Mouse (Mus musculus): ENCODE data around the gene Aldob. TPM values are rescaled to one million over a fixed set of nuclear protein-coding genes. Genes with fewer than 3 reads are reported as not detected.

Gene Aldob
- polyA plus RNA-seq (2014; fragmentation: Illumina TruSeq; extraction: RNeasy Lipid Tissue Mini Kit (QIAGEN cat#74804); ENCODE audit: insufficient read depth, low read depth, low replicate concordance), result not detected

GRCm38 (mm10) chr4:49549383-49549782, at the start of gene Aldob:
Gene Aldob (minus strand): TSS chr4:49549546.

GRCm38 (mm10) chr4:49597183-49598100, 48.1 kb upstream of the Aldob start, which contains the start of gene Tmem246:
Gene Tmem246 (minus strand): TSS chr4:49597876.

GRCm38 (mm10) chr4:49520572-49521340, 28.6 kb downstream of the Aldob start, which contains the start of the genes Mrpl50 and Zfp189:
Gene Mrpl50 (minus strand): TSS chr4:49521093.
Gene Zfp189 (plus strand): TSS chr4:49521176.

GRCm38 (mm10) chr4:49506386-49506785, 43.0 kb downstream of the Aldob start, which contains the start of gene Baat:
Gene Baat (minus strand): TSS chr4:49506557.

Other genes with a start within 250 kb of the Aldob start
- not detected for gene Acnat2, start 141.4 kb downstream of the Aldob start, polyA plus RNA-seq (2014; fragmentation: Illumina TruSeq; extraction: RNeasy Lipid Tissue Mini Kit (QIAGEN cat#74804); ENCODE audit: insufficient read depth, low read depth, low replicate concordance)
- 0.48 TPM for gene Acnat1, start 75.6 kb downstream of the Aldob start, polyA plus RNA-seq (2014; fragmentation: Illumina TruSeq; extraction: RNeasy Lipid Tissue Mini Kit (QIAGEN cat#74804); ENCODE audit: insufficient read depth, low read depth, low replicate concordance)
- not detected for gene Baat, start 43.0 kb downstream of the Aldob start, polyA plus RNA-seq (2014; fragmentation: Illumina TruSeq; extraction: RNeasy Lipid Tissue Mini Kit (QIAGEN cat#74804); ENCODE audit: insufficient read depth, low read depth, low replicate concordance)
- 21.9 TPM for gene Mrpl50, start 28.5 kb downstream of the Aldob start, polyA plus RNA-seq (2014; fragmentation: Illumina TruSeq; extraction: RNeasy Lipid Tissue Mini Kit (QIAGEN cat#74804); ENCODE audit: insufficient read depth, low read depth, low replicate concordance)
- 2.0 TPM for gene Zfp189, start 28.4 kb downstream of the Aldob start, polyA plus RNA-seq (2014; fragmentation: Illumina TruSeq; extraction: RNeasy Lipid Tissue Mini Kit (QIAGEN cat#74804); ENCODE audit: insufficient read depth, low read depth, low replicate concordance)
- 13.2 TPM for gene Tmem246, start 48.3 kb upstream of the Aldob start, polyA plus RNA-seq (2014; fragmentation: Illumina TruSeq; extraction: RNeasy Lipid Tissue Mini Kit (QIAGEN cat#74804); ENCODE audit: insufficient read depth, low read depth, low replicate concordance)
- gene Rnf20, start 82.5 kb upstream of the Aldob start, polyA plus RNA-seq (2014; fragmentation: Illumina TruSeq; extraction: RNeasy Lipid Tissue Mini Kit (QIAGEN cat#74804); ENCODE audit: insufficient read depth, low read depth, low replicate concordance), result 17.8 TPM
- not detected for gene Ppp3r2, start 132.5 kb upstream of the Aldob start, polyA plus RNA-seq (2014; fragmentation: Illumina TruSeq; extraction: RNeasy Lipid Tissue Mini Kit (QIAGEN cat#74804); ENCODE audit: insufficient read depth, low read depth, low replicate concordance)